Mouse (Mus musculus): Measurements from ENCODE around the gene Serpina3m. TPM values are rescaled to one million over a fixed set of nuclear protein-coding genes. Genes with fewer than 3 reads are reported as not detected.

The Serpina3m gene
- 0.18 TPM in 1 of 2 replicates, not detected in the other for polyA plus RNA-seq (2015; fragmentation: Nextera tagmentation; extraction: Ambion mirVana)

DNA sequence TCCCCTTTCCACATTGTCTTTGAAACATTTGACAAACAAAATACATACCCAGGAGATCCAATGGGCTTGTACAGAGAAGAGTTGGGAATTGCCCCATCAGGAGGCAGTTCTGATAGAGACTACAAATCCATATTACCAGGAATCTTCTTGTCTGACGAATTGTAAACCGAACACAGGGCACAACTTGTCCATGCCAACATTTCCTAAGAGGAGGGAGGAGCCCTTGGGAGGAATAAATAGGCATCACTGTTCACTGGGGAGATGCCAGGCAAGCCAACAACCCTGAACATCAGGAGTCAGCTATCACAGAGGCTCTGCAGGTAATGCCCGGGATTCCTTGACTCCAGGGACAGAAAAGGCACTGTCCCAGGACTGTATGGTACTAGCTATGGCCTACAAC, at the start of gene Serpina3m, which contains the start of gene Serpina3k:
Serpina3m (plus strand) TSS at position 261 of the 400 bp plus-strand sequence.
Serpina3k (plus strand) TSS at position 261 of the 400 bp plus-strand sequence.

DNA sequence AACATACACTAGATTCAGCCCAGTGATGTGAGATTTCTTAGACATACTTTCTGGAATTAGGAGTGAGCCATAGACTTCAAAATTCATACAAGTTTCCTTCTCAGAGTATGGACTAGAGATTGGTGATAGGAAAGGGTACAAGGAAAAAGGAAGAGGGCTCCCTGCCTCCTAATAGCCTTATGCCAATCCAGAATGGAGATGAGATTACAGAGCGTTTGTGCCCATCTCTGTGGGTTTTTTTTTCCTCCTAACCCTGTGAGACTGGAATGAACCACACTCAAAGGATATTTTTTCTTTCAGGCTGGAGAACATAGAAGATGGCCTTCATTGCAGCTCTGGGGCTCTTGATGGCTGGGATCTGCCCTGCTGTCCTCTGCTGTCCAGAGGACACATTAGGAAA, 24.0 kb upstream of the Serpina3m start, which contains the start of gene Serpina3j:
Serpina3j (plus strand) TSS at position 301 of the 400 bp plus-strand sequence.

DNA sequence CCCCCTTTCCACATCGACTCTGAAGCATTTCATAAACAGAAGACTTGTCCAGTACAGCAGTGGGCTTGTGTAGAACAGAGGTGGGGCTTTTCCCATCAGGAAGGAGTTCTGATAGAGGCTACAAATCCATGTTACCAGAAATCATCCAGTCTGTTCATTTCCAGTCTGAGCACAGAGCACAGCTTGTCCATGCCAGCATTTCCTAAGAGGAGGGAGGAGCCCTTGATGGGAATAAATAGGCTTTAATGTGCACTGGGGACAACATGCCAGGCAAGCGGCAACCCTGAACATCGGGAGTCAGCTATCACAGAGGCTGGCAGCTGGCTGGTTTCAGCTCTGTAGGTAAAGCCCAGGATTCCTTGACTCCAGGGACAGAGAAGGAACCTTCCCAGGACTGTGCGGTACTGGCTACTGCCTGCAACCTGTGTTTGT, 68.2 kb downstream of the Serpina3m start, which contains the start of gene Serpina3n:
Serpina3n (plus strand) TSS at position 276 of the 432 bp plus-strand sequence.

Other genes starting within 250 kb of the Serpina3m start
- not detected in 2 replicates for gene Serpina5, start 237.4 kb upstream of the Serpina3m start, polyA plus RNA-seq (2015; fragmentation: Nextera tagmentation; extraction: Ambion mirVana)
- gene Serpina3a, start 225.8 kb upstream of the Serpina3m start, polyA plus RNA-seq (2015; fragmentation: Nextera tagmentation; extraction: Ambion mirVana): not detected in 2 replicates
- gene Serpina3b, start 210.5 kb upstream of the Serpina3m start, polyA plus RNA-seq (2015; fragmentation: Nextera tagmentation; extraction: Ambion mirVana): 0.06 TPM in 1 of 2 replicates, not detected in the other
- 0.88 and 10.0 TPM in 2 replicates for gene Serpina3c, start 184.6 kb upstream of the Serpina3m start, polyA plus RNA-seq (2015; fragmentation: Nextera tagmentation; extraction: Ambion mirVana)
- 0.10 and 0.26 TPM in 2 replicates for gene Serpina3f, start 123.9 kb upstream of the Serpina3m start, polyA plus RNA-seq (2015; fragmentation: Nextera tagmentation; extraction: Ambion mirVana)
- gene Serpina3g, start 102.2 kb upstream of the Serpina3m start, polyA plus RNA-seq (2015; fragmentation: Nextera tagmentation; extraction: Ambion mirVana): 2.3 and 3.4 TPM in 2 replicates
- gene Serpina3i, start 75.4 kb upstream of the Serpina3m start, polyA plus RNA-seq (2015; fragmentation: Nextera tagmentation; extraction: Ambion mirVana): 0.07 and 0.14 TPM in 2 replicates
- 0.10 TPM in 1 of 2 replicates, not detected in the other for gene Serpina3j, start 23.9 kb upstream of the Serpina3m start, polyA plus RNA-seq (2015; fragmentation: Nextera tagmentation; extraction: Ambion mirVana)
- 0.22 TPM in 2 replicates for gene Serpina3k, start within 50 bp of the Serpina3m start, polyA plus RNA-seq (2015; fragmentation: Nextera tagmentation; extraction: Ambion mirVana)
- 0.27 and 0.58 TPM in 2 replicates for gene Serpina3n, start 68.2 kb downstream of the Serpina3m start, polyA plus RNA-seq (2015; fragmentation: Nextera tagmentation; extraction: Ambion mirVana)
- 1.7 and 1.9 TPM in 2 replicates for gene Gsc, start 134.8 kb downstream of the Serpina3m start, polyA plus RNA-seq (2015; fragmentation: Nextera tagmentation; extraction: Ambion mirVana)